Mouse (Mus musculus) MEL (cell line): Measurements from ENCODE around the gene Tjp1. TPM values are rescaled to one million over a fixed set of nuclear protein-coding genes. Genes with fewer than 3 reads are reported as not detected.

Experiments
- DNase-seq: peaks from one replicate; pipeline ENCODE4 v3.0.0; 2011; ENCODE audit warnings: low read depth, low spot score
- H3K27ac ChIP-seq: 2 replicates; pipeline ENCODE4 v1.5.1; 2012; ENCODE audit warnings: low read depth, mild to moderate bottlenecking, control low read depth, low read length, moderate library complexity; ENCODE audit not compliant: control insufficient read depth
- H3K27me3 ChIP-seq, 2 experiments: fragments of 150-350 bp in 1 of 2; sonication (generic) in 1 of 2; 2 replicates each; pipeline ENCODE4 v1.6.1; 2012; ENCODE audit warnings: low read length in 2 of 2, mild to moderate bottlenecking in 2 of 2, improper control_type of control experiment in 1 of 2, moderate library complexity in 1 of 2; ENCODE audit not compliant: insufficient read depth in 2 of 2, control insufficient read depth in 1 of 2
- H3K36me3 ChIP-seq, 2 experiments: 2 replicates each; pipeline ENCODE4 v1.6.1; 2012 to 2014; ENCODE audit warnings: low read length in 2 of 2, improper control_type of control experiment in 1 of 2, inconsistent platforms in 1 of 2, mild to moderate bottlenecking in 1 of 2; ENCODE audit not compliant: insufficient read depth in 2 of 2, control insufficient read depth in 1 of 2
- H3K4me1 ChIP-seq, 2 experiments: fragments of 150-350 bp in 1 of 2; sonication (generic) in 1 of 2; 2 replicates each; pipeline ENCODE4 v1.6.1; 2012; ENCODE audit warnings: low read length in 2 of 2, improper control_type of control experiment in 1 of 2, mild to moderate bottlenecking in 1 of 2; ENCODE audit not compliant: insufficient read depth in 2 of 2, control insufficient read depth in 1 of 2
- H3K4me3 ChIP-seq, 2 experiments: fragments of 150-350 bp in 1 of 2; sonication (generic) in 1 of 2; 2 replicates each; pipeline ENCODE4 v1.5.1; 2012; ENCODE audit warnings: low read depth in 2 of 2, low read length in 2 of 2, mild to moderate bottlenecking in 2 of 2, moderate library complexity in 2 of 2, control low read depth in 1 of 2, improper control_type of control experiment in 1 of 2; ENCODE audit not compliant: control insufficient read depth in 1 of 2, insufficient read depth in 1 of 2
- H3K79me2 ChIP-seq: 2 replicates; pipeline ENCODE4 v1.6.1; 2012; ENCODE audit warnings: mild to moderate bottlenecking, low read length, moderate library complexity; ENCODE audit not compliant: control insufficient read depth, poor library complexity, insufficient read depth
- H3K9ac ChIP-seq: 2 replicates; pipeline ENCODE4 v1.6.1; 2012; ENCODE audit warnings: low read depth, mild to moderate bottlenecking, control low read depth, low read length, moderate library complexity; ENCODE audit not compliant: control insufficient read depth, poor library complexity, severe bottlenecking
- H3K9me3 ChIP-seq: fragments of 150-350 bp; sonication (generic); replicated peaks from 2 replicates; pipeline ENCODE4 v1.6.1; 2012; ENCODE audit warnings: mild to moderate bottlenecking, low read length, improper control_type of control experiment, moderate library complexity; ENCODE audit not compliant: insufficient read depth
- BHLHE40 ChIP-seq: IDR thresholded peaks from 2 replicates; pipeline ENCODE4 v1.6.1; 2012; ENCODE audit warnings: low read depth, mild to moderate bottlenecking, inconsistent platforms, low read length, improper control_type of control experiment, borderline replicate concordance
- CHD2 ChIP-seq: IDR thresholded peaks from 2 replicates; pipeline ENCODE4 v1.6.1; 2011; ENCODE audit warnings: low read length, improper control_type of control experiment
- CTCF ChIP-seq, 3 experiments: IDR thresholded peaks in 2 of 3; conservative IDR thresholded peaks in 1 of 3; 2 replicates each; pipeline ENCODE4 v1.5.1; 2011 to 2012; ENCODE audit warnings: low read length in 3 of 3, low read depth in 2 of 3, mild to moderate bottlenecking in 2 of 3, improper control_type of control experiment in 1 of 3, inconsistent platforms in 1 of 3, mixed read lengths in 1 of 3, moderate library complexity in 1 of 3; ENCODE audit not compliant: control insufficient read depth in 1 of 3, insufficient read depth in 1 of 3, poor library complexity in 1 of 3, severe bottlenecking in 1 of 3
- E2F4 ChIP-seq: IDR thresholded peaks from 2 replicates; pipeline ENCODE4 v1.6.1; 2011; ENCODE audit warnings: low read depth, low read length, improper control_type of control experiment, borderline replicate concordance
- ELF1 ChIP-seq: IDR thresholded peaks from 2 replicates; pipeline ENCODE4 v1.6.1; 2014; ENCODE audit warnings: low read depth, mild to moderate bottlenecking, inconsistent platforms, low read length, improper control_type of control experiment, moderate library complexity
- ETS1 ChIP-seq: IDR thresholded peaks from 2 replicates; pipeline ENCODE4 v1.6.1; 2012; ENCODE audit warnings: low read depth, mild to moderate bottlenecking, inconsistent platforms, low read length, improper control_type of control experiment, moderate library complexity
- HCFC1 ChIP-seq: IDR thresholded peaks from 2 replicates; pipeline ENCODE4 v1.6.1; 2012; ENCODE audit warnings: low read depth, mild to moderate bottlenecking, inconsistent platforms, low read length, improper control_type of control experiment, moderate library complexity
- JUND ChIP-seq: IDR thresholded peaks from 2 replicates; pipeline ENCODE4 v1.6.1; 2011; ENCODE audit warnings: low read depth, mild to moderate bottlenecking, improper control_type of control experiment, low read length
- MAZ ChIP-seq: IDR thresholded peaks from 2 replicates; pipeline ENCODE4 v1.6.1; 2012; ENCODE audit warnings: low read depth, mild to moderate bottlenecking, inconsistent platforms, low read length, improper control_type of control experiment
- MXI1 ChIP-seq: IDR thresholded peaks from 2 replicates; pipeline ENCODE4 v1.6.1; 2011; ENCODE audit warnings: mild to moderate bottlenecking, low read depth, low read length, improper control_type of control experiment
- MYB ChIP-seq: IDR thresholded peaks from 2 replicates; pipeline ENCODE4 v1.6.1; 2011; ENCODE audit warnings: mild to moderate bottlenecking, low read depth, low read length, improper control_type of control experiment
- MYC ChIP-seq: IDR thresholded peaks from 2 replicates; pipeline ENCODE4 v1.6.1; 2011; ENCODE audit warnings: low read depth, mild to moderate bottlenecking, low read length, improper control_type of control experiment, moderate library complexity
- NELFE ChIP-seq: IDR thresholded peaks from 2 replicates; pipeline ENCODE4 v1.6.1; 2011; ENCODE audit warnings: low read depth, low read length, improper control_type of control experiment
- RAD21 ChIP-seq: IDR thresholded peaks from 2 replicates; pipeline ENCODE4 v1.6.1; 2011; ENCODE audit warnings: mild to moderate bottlenecking, low read depth, low read length, improper control_type of control experiment
- SMC3 ChIP-seq: IDR thresholded peaks from 2 replicates; pipeline ENCODE4 v1.6.1; 2011; ENCODE audit warnings: low read depth, low read length, improper control_type of control experiment
- TBP ChIP-seq: IDR thresholded peaks from 2 replicates; pipeline ENCODE4 v1.8.0; 2011; ENCODE audit warnings: low read depth, low read length, improper control_type of control experiment
- USF1 ChIP-seq: IDR thresholded peaks from 2 replicates; pipeline ENCODE4 v1.6.1; 2014; ENCODE audit warnings: low read depth, mild to moderate bottlenecking, inconsistent platforms, low read length, improper control_type of control experiment, moderate library complexity
- ZC3H11A ChIP-seq: IDR thresholded peaks from 2 replicates; pipeline ENCODE4 v1.6.1; 2012; ENCODE audit warnings: low read depth, mild to moderate bottlenecking, inconsistent platforms, low read length, improper control_type of control experiment
- ZNF384 ChIP-seq: IDR thresholded peaks from 2 replicates; pipeline ENCODE4 v1.6.1; 2012; ENCODE audit warnings: low read depth, mild to moderate bottlenecking, inconsistent platforms, low read length, improper control_type of control experiment
- polyA plus RNA-seq, 2 experiments: library from polyadenylated mRNA; stranded (reverse) in 1 of 2; unstranded in 1 of 2; fragments of >175 nt in 1 of 2; fragments of >200 nt in 1 of 2; gene quantifications; 2 replicates each; pipeline versions ENCODE4 v1.2.1 to v1.2.4; 2012; ENCODE audit warnings: low replicate concordance in 2 of 2, low read depth in 1 of 2; ENCODE audit not compliant: insufficient read length in 2 of 2, insufficient read depth in 1 of 2, missing spikeins in 1 of 2
- total RNA-seq: library from RNA; depleted of rRNA; stranded (reverse); fragments of 300-350 nt; gene quantifications from 2 replicates; pipeline ENCODE4 v1.2.3, GENCODE M21; 2012

Gene Tjp1
- total and polyA plus RNA-seq, 3 experiments, result 0.01 TPM; not detected in 2

- Histone ChIP-seq H3K4me1 (no peaks in the 10 kb centered on the region), H3K9ac (no peak overlapping the region), H3K4me3 (no peak overlapping the region), H3K36me3 (no peaks in the 10 kb centered on the region), H3K9me3 (no peaks in the 10 kb centered on the region)
- no peak for TF ChIP-seq ELF1
- TF ChIP-seq RAD21, result no peak
- no peak for TF ChIP-seq MYC
- TF ChIP-seq ETS1, result no peak
- TF ChIP-seq BHLHE40, result no peak
- TF ChIP-seq JUND, result no peak
- no peak for TF ChIP-seq E2F4
- TF ChIP-seq, all 39 proteins: peak for 0
- H3K27ac ChIP-seq, result no peak overlapping the region
- no peak for DNase-seq
- no peaks in the 10 kb centered on the region for H3K79me2 ChIP-seq
- H3K27me3 ChIP-seq, result no peaks in the 10 kb centered on the region
Measured at GRCm38 (mm10) chr7:65520622-65521021, 7.0 kb downstream of the Tjp1 start.

- Histone ChIP-seq H3K9ac (no peak overlapping the region), H3K4me3 (no peak overlapping the region), H3K9me3 (no peaks in the 10 kb centered on the region), H3K36me3 (no peaks in the 10 kb centered on the region), H3K4me1 (no peaks in the 10 kb centered on the region), H3K27ac (no peak overlapping the region), H3K79me2 (no peaks in the 10 kb centered on the region), H3K27me3 (no peaks in the 10 kb centered on the region)
- peak; percentile 56 for DNase-seq
- TF ChIP-seq USF1 (no peak), NELFE (no peak), ELF1 (no peak), RAD21 (peak; percentile 46), SMC3 (peak; percentile 81), CTCF (IDR thresholded peaks at IDR 0.05 in 2 of 3, conservative IDR thresholded peaks at IDR 0.05 in 1 of 3; ENCODE audit: control insufficient read depth in 1 of 3, insufficient read depth in 1 of 3, low read depth in 2 of 3, low read length in 3 of 3, poor library complexity in 1 of 3, severe bottlenecking in 1 of 3) (peak; percentile 67 to 79 (median 70)), HCFC1 (no peak), MYC (no peak), CHD2 (no peak), ZC3H11A (peak; percentile 45; the same call in 1 of the 2 replicates), TBP (no peak), MAZ (no peak), ZNF384 (no peak), MYB (no peak), MXI1 (no peak)
Measured at GRCm38 (mm10) chr7:65519788-65520563, 7.6 kb downstream of the Tjp1 start.
